Mouse (Mus musculus): Measurements from ENCODE around the gene Trpm6.

DNA sequence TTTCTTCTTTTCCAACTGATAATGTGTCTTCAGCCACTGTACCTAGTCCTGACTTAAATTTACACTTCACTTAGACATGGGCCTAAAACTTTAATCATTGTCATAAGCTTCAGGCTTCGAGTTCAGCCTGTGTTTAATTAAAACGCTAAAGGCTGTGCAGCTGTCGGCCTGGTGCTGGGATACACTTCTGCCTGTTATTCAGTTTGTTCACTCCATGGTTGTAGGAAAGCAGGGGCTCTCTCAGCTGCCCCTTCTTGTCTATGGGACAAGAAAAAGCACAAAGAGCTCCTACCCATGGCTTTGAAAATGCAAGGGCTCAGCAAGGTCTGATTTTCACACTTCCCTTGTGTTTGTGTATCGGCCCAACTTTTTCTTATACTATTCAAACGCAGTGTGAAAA is 131.4 kb downstream of the Trpm6 start:
- TF ChIP-seq CTCF (IDR thresholded peaks at IDR 0.05; ENCODE audit: low read depth) (no peak), EP300 (optimal IDR thresholded peaks at IDR 0.05) (no peak)

Data from stomach, postnatal 0 days (tissue).